Mouse (Mus musculus) forebrain, postnatal 0 days (tissue): ENCODE results near the gene Bag3. TPM values are rescaled to one million over a fixed set of nuclear protein-coding genes. Genes with fewer than 3 reads are reported as not detected.

ENCODE experiments used
- ATAC-seq: fragments of 200-750 bp; cut with Nextera tagmentation; 2 replicates; pipeline ENCODE4 v1.8.0; 2017; ENCODE audit warnings: mild to moderate bottlenecking, moderate library complexity
- DNase-seq: peaks from one replicate; pipeline ENCODE4 v3.0.0-alpha.2; 2015
- H3K27ac ChIP-seq: fragments of 300-500 bp; sonication (generic); 2 replicates; pipeline ENCODE4 v1.5.1; 2014; ENCODE audit warnings: low read depth, mild to moderate bottlenecking, antibody characterized with exemption, low read length, moderate library complexity, mixed read lengths
- H3K27me3 ChIP-seq: fragments of 300-500 bp; sonication (generic); 2 replicates; pipeline ENCODE4 v1.6.1; 2014; ENCODE audit warnings: mild to moderate bottlenecking, low read length, mixed read lengths; ENCODE audit not compliant: insufficient read depth
- H3K36me3 ChIP-seq: fragments of 300-500 bp; sonication (generic); 2 replicates; pipeline ENCODE4 v1.6.1; 2014; ENCODE audit warnings: mild to moderate bottlenecking, moderate library complexity; ENCODE audit not compliant: insufficient read depth
- H3K4me1 ChIP-seq: fragments of 300-500 bp; sonication (generic); 2 replicates; pipeline ENCODE4 v1.6.1; 2014; ENCODE audit warnings: antibody characterized with exemption; ENCODE audit not compliant: insufficient read depth
- H3K4me2 ChIP-seq: fragments of 300-500 bp; sonication (generic); 2 replicates; pipeline ENCODE4 v1.6.1; 2014; ENCODE audit warnings: low read depth, mild to moderate bottlenecking, moderate library complexity
- H3K4me3 ChIP-seq: fragments of 300-500 bp; sonication (generic); 2 replicates; pipeline ENCODE4 v1.5.1; 2014; ENCODE audit warnings: low read depth, low read length, mixed read lengths
- H3K9ac ChIP-seq: fragments of 300-500 bp; sonication (generic); 2 replicates; pipeline ENCODE4 v1.6.1; 2014; ENCODE audit warnings: mild to moderate bottlenecking
- H3K9me3 ChIP-seq: fragments of 300-500 bp; sonication (generic); 2 replicates; pipeline ENCODE4 v1.6.1; 2016; ENCODE audit warnings: low read length
- CTCF ChIP-seq: sonication (generic); IDR thresholded peaks from 2 replicates; pipeline ENCODE4 v1.5.1; 2016; ENCODE audit warnings: antibody characterized with exemption, control low read depth, low read depth
- WGBS: fragments of 180-500 bp; shearing (Covaris S2); extraction: QIAGEN DNeasy Blood & Tissue Kit; methylation state at CpG from one replicate; pipeline ENCODE4 v1.1.7; 2014; 5-methylcytosine and 5-hydroxymethylcytosine counted together
- polyA plus RNA-seq: library from polyadenylated mRNA; unstranded; fragments of >200 nt; fragmentation: Nextera tagmentation; extraction: Ambion mirVana; gene quantifications from 2 replicates; pipeline ENCODE4 v1.2.1, GENCODE M21; 2015
- total RNA-seq: library from RNA; depleted of rRNA; stranded (reverse); fragments of >200 nt; gene quantifications from 2 replicates; pipeline ENCODE4 v1.2.3, GENCODE M21; 2014

Bag3 gene
- total and polyA plus RNA-seq, 2 experiments from 2014 or later: 3.8 to 4.1 TPM

DNA sequence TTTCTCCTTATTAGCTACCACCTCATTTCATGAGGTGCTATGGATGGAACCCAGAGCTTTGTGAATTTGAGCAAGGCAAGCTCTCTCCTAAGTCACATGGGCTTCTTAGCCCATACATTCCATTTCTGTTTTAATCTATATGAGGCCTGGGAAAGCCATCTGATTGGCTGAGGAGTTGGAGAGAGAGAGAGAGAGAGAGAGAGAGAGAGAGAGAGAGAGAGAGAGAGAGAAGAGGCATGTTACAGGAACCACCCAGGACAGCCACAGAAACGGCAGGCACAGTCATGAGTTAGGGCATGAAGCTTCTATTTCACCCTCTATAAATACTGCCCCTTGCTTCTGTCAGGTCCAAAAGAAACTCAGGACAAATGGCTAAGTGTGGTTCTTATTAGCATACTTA lies 54.2 kb downstream of the Bag3 start:
- H3K27me3 ChIP-seq: no peaks in the 10 kb centered on the region

DNA sequence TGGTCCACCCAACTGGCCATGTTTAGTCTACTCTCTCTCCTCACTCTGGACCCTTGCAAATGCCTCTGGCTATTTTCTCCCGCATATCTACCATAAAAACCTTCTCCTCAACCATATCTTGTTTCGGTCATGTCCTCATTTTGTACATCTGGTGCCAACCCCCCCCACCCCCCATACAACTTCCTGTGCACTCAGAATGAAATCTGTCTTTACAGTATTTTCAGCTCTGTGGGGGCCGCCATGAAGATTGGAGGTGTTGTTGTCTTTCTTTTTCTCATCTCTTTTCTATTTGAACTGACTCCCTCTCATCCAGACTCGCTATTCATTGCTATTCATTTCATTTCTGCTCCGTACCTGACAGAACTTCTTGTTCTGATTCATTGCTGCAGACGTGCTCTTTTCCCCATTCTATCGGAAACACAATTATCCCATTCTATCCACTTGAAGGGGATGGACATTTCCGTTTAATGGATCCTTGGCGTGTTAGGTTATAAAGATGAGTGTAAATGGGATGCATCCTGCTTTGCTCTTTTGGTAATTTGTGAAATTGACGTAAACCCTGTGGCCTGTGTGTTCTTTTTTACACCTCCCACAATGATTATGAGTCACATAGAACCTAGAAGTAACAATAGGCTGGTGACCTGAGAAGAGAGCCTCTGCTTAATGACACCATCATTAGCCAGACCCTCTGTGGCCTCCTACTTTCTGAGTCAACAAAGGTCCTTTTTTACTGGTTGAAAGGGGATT lies 55.0 kb downstream of the Bag3 start:
- Histone ChIP-seq H3K9me3 (no peaks in the 10 kb centered on the region), H3K9ac (no peak overlapping the region), H3K4me3 (no peak overlapping the region), H3K27me3 (no peaks in the 10 kb centered on the region), H3K4me2 (no peak overlapping the region), H3K4me1 (0 out of 2 replicates have a peak, but pooled peaks cover 3% of the 10 kb centered on the region), H3K27ac (no peak overlapping the region), H3K36me3 (no peaks in the 10 kb centered on the region)
- 39% methylated on average over 10 of the region's 10 CpGs for WGBS
- DNase-seq (no peak), ATAC-seq (no peak)
- TF ChIP-seq CTCF: no peak

More for the DNA sequence above, 54.2 kb downstream of the Bag3 start:
- TF ChIP-seq CTCF: no peak
- Histone ChIP-seq H3K4me1 (0 out of 2 replicates have a peak, but pooled peaks cover 3% of the 10 kb centered on the region), H3K9ac (no peak overlapping the region), H3K9me3 (no peaks in the 10 kb centered on the region), H3K36me3 (no peaks in the 10 kb centered on the region), H3K4me2 (no peak overlapping the region), H3K27ac (no peak overlapping the region), H3K4me3 (no peak overlapping the region)
- 82% methylated on average over 1 of the region's 1 CpGs for WGBS
- ATAC-seq (no peak), DNase-seq (no peak)

DNA sequence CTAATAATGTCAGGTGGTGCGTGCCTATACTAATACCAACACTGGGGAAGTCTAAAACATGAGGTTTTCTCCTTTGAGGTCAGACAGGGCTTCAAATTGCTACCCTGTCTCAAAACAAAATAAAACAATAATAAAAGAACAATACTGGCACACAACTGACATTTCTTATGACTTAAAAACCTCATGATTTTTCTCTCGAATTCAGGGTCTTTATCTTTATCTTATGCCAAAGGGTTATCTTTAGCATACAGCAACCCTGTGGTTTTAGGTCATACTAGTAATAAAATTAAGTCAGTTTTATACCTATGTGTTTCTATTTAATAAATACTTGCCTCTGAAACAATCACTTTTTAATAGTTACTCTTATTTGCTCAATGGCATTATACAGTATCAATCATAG lies 56.0 kb downstream of the Bag3 start:
- no peaks in the 10 kb centered on the region for H3K9me3 ChIP-seq
- no peak for TF ChIP-seq CTCF
- H3K27me3 ChIP-seq: no peaks in the 10 kb centered on the region
- H3K27ac ChIP-seq: no peak overlapping the region
- H3K4me3 ChIP-seq: no peak overlapping the region
- 0 out of 2 replicates have a peak, but pooled peaks cover 3% of the 10 kb centered on the region for H3K4me1 ChIP-seq
- no peak overlapping the region for H3K9ac ChIP-seq
- DNase-seq (no peak), ATAC-seq (no peak)
- 81% methylated on average over 2 of the region's 2 CpGs for WGBS
- no peaks in the 10 kb centered on the region for H3K36me3 ChIP-seq
- no peak overlapping the region for H3K4me2 ChIP-seq

DNA sequence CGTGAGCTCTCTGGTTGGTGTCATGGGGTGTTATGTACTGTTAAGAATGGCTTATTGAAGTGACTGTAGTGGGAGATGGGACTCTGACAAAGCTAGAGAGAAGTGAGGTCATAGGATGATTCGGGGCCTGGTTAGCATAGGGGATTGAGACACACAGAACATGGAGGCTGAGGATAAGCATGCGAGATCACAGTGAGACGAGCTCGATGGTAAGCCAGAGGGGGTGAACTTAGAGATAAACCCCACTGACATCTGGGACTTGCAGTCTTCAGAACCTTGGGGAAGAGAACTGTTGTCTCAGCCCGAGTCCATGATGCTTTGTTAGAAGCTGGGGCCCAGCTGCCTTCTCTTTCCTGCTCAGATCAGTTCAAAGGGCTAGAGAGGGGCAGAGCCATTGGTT lies 56.9 kb downstream of the Bag3 start:
- no peak overlapping the region for H3K27ac ChIP-seq
- ATAC-seq: no peak
- no peaks in the 10 kb centered on the region for H3K9me3 ChIP-seq
- no peak for DNase-seq
- no peaks in the 10 kb centered on the region for H3K27me3 ChIP-seq
- no peaks in the 10 kb centered on the region for H3K36me3 ChIP-seq
- H3K9ac ChIP-seq: no peak overlapping the region
- WGBS: 92% methylated on average over 6 of the region's 6 CpGs
- H3K4me3 ChIP-seq: no peak overlapping the region
- no peak for TF ChIP-seq CTCF
- H3K4me1 ChIP-seq: 0 out of 2 replicates have a peak, but pooled peaks cover 3% of the 10 kb centered on the region
- H3K4me2 ChIP-seq: no peak overlapping the region

DNA sequence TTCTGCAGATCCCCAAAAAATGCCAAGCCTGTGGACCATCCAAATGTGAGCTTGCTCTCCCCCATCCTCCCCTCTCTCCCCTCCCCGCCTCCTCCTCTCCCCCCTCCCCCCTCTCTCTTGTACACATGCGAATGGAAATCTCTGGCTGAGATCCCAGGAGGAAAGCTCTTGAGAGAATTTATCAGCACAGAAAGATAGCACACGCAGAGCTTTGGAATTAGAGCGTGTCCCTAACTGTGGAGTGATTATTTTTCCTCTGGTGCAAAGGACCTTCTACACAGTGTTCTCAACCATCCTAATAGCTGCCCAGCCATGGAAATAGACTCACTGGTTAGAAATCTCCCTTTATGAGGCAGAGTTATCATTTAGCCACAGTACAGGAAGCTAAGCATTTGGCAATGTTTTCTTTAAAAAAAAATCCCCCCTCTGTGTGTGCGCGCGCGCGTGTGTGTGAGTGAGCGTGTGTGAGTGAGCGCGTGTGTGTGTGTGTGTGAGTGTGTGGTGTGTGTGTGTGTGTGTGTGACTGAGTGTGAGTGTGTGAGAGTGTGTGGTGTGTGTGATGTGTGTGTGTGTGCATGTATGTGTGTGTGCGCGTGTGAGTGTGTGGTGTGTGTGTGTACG lies 58.6 kb downstream of the Bag3 start:
- ATAC-seq (peak; percentile 36; the same call in 1 of the 2 replicates), DNase-seq (peak; percentile 67)
- Histone ChIP-seq H3K9me3 (no peaks in the 10 kb centered on the region), H3K9ac (no peak overlapping the region), H3K4me2 (no peak overlapping the region), H3K4me3 (no peak overlapping the region), H3K36me3 (no peaks in the 10 kb centered on the region), H3K27me3 (no peaks in the 10 kb centered on the region), H3K27ac (no peak overlapping the region), H3K4me1 (0 out of 2 replicates have a peak, but pooled peaks cover 3% of the 10 kb centered on the region)
- no peak for TF ChIP-seq CTCF
- 65% methylated on average over 15 of the region's 15 CpGs for WGBS

DNA sequence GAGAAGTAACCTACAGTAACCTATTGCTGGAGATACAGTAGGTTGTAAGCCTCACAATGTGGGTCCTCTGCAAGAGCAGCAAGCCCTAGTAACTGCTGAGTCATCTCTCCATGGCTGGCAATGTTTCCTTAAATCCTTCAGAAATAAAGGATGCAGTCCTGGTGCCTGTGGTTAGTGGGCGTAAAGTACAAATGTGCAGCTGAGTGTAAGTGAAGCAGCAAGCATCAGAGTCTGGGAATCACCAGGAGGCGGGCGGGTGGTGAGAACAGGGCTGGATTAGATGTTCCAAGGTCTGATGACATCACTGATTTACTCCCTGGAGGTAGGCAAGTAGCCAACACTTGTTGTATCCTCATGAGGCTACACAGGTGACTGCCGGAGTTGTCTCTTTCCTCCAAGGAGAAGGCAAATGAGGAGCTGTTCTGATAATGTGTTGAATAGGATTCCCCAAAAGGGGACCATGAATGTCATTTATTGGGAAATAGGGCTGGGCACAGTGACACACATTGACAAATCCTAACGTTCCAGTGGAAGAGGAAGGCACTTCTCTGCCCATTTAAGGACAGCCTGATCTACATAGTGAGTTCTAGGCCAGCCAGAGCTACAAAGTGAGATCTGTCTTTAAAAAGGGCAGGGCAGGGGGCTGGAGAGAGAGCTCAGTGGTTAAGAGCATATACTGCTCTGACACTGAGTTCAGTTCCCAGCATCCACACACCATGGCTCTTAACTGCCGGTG lies 60.0 kb downstream of the Bag3 start:
- DNase-seq (peak; percentile 45), ATAC-seq (peak; percentile 47)
- Histone ChIP-seq H3K27ac (no peak overlapping the region), H3K9ac (no peak overlapping the region), H3K36me3 (no peaks in the 10 kb centered on the region), H3K4me2 (no peak overlapping the region), H3K4me1 (0 out of 2 replicates have a peak, but pooled peaks cover 3% of the 10 kb centered on the region), H3K4me3 (no peak overlapping the region), H3K9me3 (no peaks in the 10 kb centered on the region), H3K27me3 (no peaks in the 10 kb centered on the region)
- 0 out of 2 replicates have a peak, but pooled peaks have one; percentile 13 for TF ChIP-seq CTCF
- 64% methylated on average over 6 of the region's 6 CpGs for WGBS
